Mouse (Mus musculus) urinary bladder, postnatal 14 days (tissue): ENCODE data around the gene Ppp1r35.

Experiments
- DNase-seq: peaks from one replicate; pipeline ENCODE4 v3.0.0; 2021; ENCODE audit warnings: low spot score

The Ppp1r35 gene

GRCm38 (mm10) chr5:137751221-137751887 lies 27.3 kb upstream of the Ppp1r35 start:
- no peak for DNase-seq

- DNase-seq = no peak
Measured at GRCm38 (mm10) chr5:137751988-137752387, 26.7 kb upstream of the Ppp1r35 start.

- no peak for DNase-seq
Measured at GRCm38 (mm10) chr5:137753111-137753832, 25.4 kb upstream of the Ppp1r35 start.

- no peak for DNase-seq
Measured at GRCm38 (mm10) chr5:137755425-137755824, 23.2 kb upstream of the Ppp1r35 start.

- no peak for DNase-seq
Measured at GRCm38 (mm10) chr5:137756106-137756505, 22.5 kb upstream of the Ppp1r35 start.

GRCm38 (mm10) chr5:137756882-137757661 lies 21.6 kb upstream of the Ppp1r35 start:
- DNase-seq = peak; percentile 89

- DNase-seq = no peak
Measured at GRCm38 (mm10) chr5:137757887-137758286, 20.8 kb upstream of the Ppp1r35 start.

- DNase-seq = no peak
Measured at GRCm38 (mm10) chr5:137758921-137759534, 19.6 kb upstream of the Ppp1r35 start.

- DNase-seq = peak; percentile 85
Measured at GRCm38 (mm10) chr5:137759971-137760412, 18.7 kb upstream of the Ppp1r35 start.

- no peak for DNase-seq
Measured at GRCm38 (mm10) chr5:137764609-137765340, 13.9 kb upstream of the Ppp1r35 start.

GRCm38 (mm10) chr5:137766270-137766669 lies 12.4 kb upstream of the Ppp1r35 start:
- DNase-seq = no peak

- no peak for DNase-seq
Measured at GRCm38 (mm10) chr5:137768475-137768874, 10.2 kb upstream of the Ppp1r35 start.

GRCm38 (mm10) chr5:137770709-137771108 lies 7.9 kb upstream of the Ppp1r35 start:
- DNase-seq = no peak

GRCm38 (mm10) chr5:137772755-137773154 lies 5.9 kb upstream of the Ppp1r35 start:
- DNase-seq = no peak

GRCm38 (mm10) chr5:137775587-137776290 lies 2.9 kb upstream of the Ppp1r35 start:
- no peak for DNase-seq

- DNase-seq = peak; percentile 68
Measured at GRCm38 (mm10) chr5:137776408-137776918, 2.2 kb upstream of the Ppp1r35 start.

- no peak for DNase-seq
Measured at GRCm38 (mm10) chr5:137777267-137777845, 1.3 kb upstream of the Ppp1r35 start.

- DNase-seq = peak; percentile 41
Measured at GRCm38 (mm10) chr5:137779053-137779933, 644 bp downstream of the Ppp1r35 start.

GRCm38 (mm10) chr5:137781661-137782060 lies 3.0 kb downstream of the Ppp1r35 start:
- DNase-seq = no peak
